Mouse (Mus musculus) ZHBTc4 (cell line): ENCODE results near the gene Tet3.

Experiments
- DNase-seq: peaks from one replicate; pipeline ENCODE4 v3.0.0-alpha.2; 2011; ENCODE audit warnings: low read depth, low spot score

The Tet3 gene

DNA sequence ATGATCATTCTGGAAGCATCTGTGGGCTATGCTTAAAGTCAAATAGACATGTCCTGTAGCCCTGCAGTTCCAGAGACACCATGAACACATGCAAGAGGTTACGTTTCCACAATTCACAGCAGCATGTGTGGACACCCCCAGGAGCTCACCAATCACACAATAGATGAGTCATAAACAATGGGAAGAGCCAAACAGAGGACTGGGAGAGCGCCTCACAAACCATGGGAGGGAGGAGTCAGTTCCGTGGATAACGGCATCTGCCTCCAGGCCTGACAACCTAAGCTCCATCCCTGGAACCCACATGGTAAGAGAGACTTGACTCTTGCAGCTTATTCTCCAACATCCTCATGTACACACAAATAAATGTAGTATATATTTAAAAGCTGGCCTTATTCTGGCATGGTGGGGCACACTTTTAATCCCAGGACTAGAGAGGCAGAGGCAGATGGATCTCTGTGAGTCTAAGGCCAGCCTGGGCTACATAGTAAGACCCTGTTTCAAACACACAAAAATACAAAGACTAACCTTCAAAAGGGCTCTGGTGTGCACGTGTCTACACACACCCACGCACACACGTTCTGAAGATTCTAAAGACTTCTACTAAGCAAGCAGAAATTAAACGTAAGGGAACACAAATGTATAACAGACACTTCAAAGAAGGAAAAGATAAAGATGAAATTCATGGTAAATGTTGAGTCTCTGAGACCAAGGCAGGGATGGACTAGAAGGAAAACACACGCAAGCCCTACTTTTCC, 44.1 kb downstream of the Tet3 start:
- no peak for DNase-seq

- DNase-seq: no peak
Measured at GRCm38 (mm10) chr6:83413686-83414085, 45.2 kb downstream of the Tet3 start.

GRCm38 (mm10) chr6:83412854-83413401, 46.0 kb downstream of the Tet3 start:
- DNase-seq: no peak

DNA sequence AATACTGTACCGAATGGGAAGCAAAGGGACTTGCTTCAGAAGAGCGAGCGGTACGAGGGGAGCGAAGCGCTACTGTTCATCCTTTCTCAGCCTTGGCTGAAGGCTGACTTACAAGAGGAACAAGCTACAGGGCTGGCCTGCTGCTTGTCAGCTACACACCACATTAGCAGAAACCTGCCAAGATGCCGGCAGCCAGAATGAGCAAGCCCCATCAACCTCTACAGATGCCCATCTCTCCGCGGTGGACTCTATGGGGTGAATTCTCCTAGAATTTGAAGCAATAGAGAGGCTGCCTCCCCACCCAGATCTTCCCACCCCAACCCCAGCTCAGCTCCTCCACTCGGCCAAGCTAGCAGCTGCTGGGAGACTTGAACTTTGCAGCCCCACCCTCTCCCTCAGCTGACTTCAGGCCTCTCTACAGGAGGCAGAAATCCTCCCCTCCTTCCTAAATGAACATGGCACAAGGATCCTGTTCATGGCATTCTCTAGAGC, 46.5 kb downstream of the Tet3 start:
- DNase-seq: no peak

DNA sequence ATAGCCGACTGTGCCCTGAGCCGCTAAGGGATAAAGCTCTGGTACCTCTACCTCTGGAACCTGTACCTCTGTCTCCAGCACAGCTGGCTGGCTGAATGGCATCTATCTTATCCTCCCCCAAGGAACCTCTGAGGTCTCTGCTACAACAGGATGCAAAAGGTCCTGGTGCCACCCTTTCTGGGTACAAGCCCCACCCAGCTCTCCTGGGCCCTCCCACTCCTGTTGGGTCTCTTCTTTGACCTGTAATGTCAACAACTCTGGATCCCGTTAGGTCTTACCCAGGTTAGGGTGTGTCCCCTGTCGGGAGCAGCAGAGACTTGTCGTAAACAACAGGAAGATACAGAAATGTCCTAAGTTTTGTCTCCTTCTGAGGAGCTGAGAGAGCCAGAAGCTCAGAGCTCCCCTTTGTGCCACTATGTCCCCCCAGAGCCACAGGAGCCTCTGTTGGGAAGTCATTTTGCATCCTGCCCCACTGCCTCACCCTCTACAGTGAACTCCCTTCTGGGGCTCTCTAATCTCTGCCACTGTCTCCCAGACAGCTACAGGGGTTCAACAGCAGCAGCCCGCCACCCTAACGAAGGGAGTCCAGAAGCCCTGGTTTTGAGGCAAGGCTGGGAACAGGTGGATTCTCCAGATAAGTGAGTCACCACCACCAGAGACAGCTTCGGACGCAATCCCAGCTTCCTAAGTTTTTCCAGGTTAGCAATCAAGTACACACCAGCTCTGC, 47.1 kb downstream of the Tet3 start:
- DNase-seq: no peak

GRCm38 (mm10) chr6:83410046-83410706, 48.7 kb downstream of the Tet3 start:
- no peak for DNase-seq

- no peak for DNase-seq
Measured at GRCm38 (mm10) chr6:83408510-83408909, 50.4 kb downstream of the Tet3 start.

- no peak for DNase-seq
Measured at GRCm38 (mm10) chr6:83405511-83406064, 53.3 kb downstream of the Tet3 start.

GRCm38 (mm10) chr6:83404571-83404970, 54.3 kb downstream of the Tet3 start:
- DNase-seq: peak; percentile 15

DNA sequence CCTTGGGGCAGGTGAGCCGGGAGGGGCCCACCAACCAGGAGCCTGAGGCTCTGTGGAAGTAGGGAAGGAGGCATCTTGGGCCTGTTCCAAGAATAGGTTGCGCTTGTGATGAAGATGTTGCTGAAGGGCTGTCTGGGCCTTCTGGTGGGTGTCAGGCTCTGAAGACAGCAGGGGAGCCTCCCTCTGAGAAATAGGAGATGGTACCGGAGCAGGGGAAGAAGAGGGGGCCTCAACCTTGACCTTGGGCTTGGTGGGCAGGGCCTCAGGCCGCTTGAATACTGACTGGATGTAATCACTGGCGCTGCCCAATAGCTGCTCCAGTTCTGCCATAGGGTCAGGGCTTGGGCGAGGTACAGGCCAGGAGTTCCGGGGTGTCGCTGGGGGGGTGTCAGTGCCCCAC, 55.4 kb downstream of the Tet3 start:
- DNase-seq: no peak

DNA sequence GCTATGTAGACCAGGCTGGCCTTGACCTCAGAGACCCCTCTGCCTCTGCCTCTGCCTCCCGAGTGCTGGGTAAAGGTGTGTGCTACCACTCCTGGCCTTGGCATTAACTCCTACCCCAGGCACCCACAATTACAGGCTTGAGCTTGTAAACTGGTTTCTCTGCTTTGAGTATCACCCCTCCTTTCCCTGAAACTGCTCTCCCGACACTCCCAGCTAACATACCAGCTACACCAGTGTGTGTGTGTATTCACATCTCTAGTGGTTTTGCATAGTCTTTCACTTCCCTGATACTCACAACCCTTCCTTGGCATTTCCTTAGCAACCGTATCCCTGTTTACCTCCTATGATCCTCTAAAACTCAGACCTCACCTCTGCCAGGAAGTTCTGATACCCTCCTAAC, 59.1 kb downstream of the Tet3 start:
- DNase-seq: no peak

DNA sequence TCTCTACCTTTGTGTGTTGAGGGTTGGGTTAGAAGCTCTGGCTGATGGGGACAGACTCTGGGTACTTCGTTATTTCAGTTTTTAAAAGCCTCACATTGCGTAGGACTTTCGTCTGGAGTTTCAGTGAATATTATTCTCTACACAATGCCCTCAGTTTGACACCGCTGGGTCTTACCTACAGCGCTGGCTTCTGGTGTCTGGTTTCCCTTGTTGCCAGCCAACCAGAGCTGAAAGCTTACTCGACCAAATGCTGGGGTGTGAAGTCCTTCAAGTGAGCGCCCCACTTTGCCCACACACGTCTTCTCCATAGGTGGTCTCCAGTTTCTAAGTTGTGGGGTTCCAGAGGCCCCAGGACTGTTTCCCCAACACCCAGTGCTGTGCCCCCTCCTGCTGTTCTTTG, 61.2 kb downstream of the Tet3 start:
- DNase-seq: no peak

DNA sequence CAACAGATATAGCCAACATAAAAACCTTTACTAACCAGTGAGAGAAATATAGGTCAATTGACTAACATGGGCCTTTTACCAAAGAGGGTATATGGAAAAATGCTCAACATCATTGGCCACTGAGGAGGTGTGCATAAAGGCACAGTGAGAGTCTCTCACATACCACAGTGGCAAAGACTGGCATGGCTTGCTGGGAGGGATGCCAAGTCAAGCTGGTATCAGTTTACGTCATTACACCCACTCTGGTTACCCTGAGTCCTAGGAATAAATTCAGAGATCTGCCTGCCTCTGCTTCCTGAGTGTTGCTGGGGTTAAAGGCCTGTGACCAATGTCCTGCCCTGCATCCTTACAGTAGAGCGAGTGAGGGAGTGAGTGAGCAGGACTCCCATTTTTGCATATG, 62.2 kb downstream of the Tet3 start:
- no peak for DNase-seq

DNA sequence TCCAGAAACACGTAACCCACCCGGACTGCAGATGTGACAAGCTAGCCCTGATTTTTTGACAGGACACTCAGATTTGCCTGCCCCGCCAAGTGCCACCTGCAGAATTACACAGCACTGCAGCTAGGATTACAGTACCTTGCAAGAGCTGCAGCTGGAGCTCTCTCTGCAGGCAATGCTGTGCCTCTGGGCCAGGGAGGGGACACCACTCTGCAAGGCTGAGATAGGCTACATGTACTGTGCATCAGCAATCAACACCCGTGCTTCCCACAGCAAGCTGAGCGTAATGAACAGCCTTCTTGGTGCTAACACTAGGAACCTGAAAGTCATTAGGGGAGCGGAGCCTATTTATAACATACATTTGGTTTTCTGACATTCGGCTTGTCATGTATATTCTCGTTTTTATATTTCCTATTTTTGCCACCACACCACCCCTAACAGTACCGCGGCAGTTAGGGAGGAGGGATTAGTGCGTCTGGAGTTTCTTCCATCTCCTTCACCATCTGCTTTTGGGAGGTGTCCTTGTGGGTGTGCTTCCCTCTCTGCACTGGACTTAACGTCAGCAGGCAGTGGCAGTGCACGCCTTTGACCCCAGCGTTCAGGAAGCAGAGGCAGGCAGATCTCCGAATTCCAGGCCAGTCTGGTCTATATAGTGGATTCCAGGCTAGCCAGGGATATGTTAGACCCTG, 63.2 kb downstream of the Tet3 start:
- no peak for DNase-seq

DNA sequence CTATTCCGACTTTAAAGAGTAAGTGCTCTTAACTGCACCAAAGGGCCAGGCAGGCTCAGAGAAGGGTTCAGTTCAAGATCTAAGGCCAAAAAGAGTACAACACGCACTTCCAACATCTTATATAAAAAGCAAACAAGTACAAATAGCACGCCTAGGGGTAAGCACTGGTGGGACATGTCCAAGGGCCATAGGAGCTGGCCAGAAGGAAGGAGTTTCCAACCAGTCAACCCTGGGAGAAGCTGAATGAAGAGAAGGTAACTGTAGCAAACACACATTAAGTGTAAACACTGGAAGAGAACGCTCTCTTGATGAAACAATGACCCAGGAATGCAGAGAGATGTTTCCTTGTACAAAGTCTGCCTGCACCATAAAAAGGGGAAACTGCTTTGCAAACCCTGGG, 64.8 kb downstream of the Tet3 start:
- DNase-seq: no peak

DNA sequence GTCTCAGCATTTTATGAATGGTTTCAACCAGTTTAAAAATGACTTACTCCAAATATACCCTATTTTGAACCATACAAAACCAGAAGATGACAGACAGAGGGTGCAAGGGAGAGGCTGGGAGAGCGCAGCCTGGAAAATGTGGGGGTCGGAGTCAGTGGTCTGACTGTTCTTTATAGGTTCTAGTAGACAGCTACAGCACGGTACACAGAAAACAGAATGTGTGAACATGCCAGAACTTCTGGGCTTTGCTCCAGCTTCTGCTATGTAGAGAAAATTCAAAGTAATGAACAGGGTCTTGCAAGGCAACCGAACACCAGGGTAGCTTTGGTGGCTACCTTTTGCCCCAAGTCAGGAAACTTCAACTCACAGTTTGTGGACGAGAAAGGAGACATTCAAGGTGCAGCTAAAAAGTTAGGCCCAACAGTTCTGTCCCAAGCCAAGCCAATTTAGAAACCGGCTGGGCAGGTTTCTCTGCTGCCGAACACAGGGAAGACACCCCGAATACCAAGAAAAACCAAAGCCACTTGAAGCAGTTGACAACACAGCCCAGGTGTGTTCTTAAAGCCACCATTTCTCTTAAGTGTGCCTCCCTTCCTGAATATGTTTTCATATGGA, 66.6 kb downstream of the Tet3 start:
- DNase-seq: no peak

DNA sequence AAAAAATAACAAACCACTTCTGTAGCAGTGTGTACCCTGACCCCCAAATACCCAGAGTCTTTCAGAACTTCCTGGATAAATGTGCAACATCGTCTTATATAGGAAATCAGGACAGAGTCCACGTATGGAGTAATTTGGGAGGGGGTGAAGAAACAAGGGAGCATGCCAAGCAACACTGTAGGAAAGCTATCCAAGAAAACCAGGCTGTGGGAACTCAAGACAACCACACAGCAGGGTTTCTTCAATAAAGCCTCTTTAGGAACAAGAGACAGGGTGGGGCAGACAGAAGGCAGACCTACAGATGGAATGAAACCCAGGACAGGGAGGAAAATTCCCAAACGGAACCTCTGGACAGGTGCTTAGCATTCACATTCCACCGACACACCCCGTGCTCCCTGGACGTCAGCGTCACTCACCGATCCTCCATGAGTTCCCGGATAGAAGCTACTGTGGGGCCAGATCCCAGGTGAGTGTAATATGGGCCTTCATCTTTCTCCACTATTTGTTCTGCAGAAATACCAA, 73.3 kb downstream of the Tet3 start:
- DNase-seq: peak; percentile 60

- no peak for DNase-seq
Measured at GRCm38 (mm10) chr6:83381510-83382491, 77.1 kb downstream of the Tet3 start.

DNA sequence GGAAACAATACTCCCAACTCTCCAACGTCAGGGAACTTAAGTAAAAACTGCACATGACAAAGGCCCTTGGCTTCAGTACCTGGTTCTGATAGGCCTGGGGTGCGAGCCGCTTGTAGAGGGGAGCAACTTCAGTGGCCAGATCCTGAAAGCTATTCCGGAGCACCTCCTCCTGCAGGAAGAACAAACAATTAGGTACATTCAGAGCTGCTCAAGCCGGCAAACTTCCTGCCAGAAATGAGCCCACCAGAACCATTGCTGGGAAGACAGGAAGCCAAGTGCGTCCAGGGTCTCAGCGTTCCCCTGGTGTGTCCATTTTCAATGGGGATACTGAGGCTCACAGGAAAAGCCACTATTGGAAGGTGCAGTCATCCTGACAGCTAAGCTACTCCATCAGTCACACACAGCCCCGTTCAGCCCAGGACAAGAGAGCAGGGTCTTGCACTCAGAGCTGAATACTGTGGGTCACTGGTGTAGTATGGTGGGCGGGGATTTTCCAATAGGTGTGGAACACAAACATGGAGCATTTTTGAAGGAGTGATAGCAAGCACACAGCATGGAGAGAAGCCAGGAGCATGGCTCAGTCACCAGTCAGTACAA, 85.1 kb downstream of the Tet3 start:
- DNase-seq: no peak
